Mouse (Mus musculus) yolk sac, embryonic 10.5 days (tissue): ENCODE results near the gene Gm7534.

Experiments used
- DNase-seq: peaks from one replicate; pipeline ENCODE4 v3.0.0-alpha.2; 2017; ENCODE audit warnings: low spot score

Gene Gm7534

GRCm38 (mm10) chr4:134202904-134203303 is at the start of gene Gm7534:
Gene Gm7534 (minus strand): TSS chr4:134203004.
- no peak for DNase-seq

- DNase-seq, result no peak
Observed at GRCm38 (mm10) chr4:134252131-134252910, 49.5 kb upstream of the Gm7534 start.

DNA sequence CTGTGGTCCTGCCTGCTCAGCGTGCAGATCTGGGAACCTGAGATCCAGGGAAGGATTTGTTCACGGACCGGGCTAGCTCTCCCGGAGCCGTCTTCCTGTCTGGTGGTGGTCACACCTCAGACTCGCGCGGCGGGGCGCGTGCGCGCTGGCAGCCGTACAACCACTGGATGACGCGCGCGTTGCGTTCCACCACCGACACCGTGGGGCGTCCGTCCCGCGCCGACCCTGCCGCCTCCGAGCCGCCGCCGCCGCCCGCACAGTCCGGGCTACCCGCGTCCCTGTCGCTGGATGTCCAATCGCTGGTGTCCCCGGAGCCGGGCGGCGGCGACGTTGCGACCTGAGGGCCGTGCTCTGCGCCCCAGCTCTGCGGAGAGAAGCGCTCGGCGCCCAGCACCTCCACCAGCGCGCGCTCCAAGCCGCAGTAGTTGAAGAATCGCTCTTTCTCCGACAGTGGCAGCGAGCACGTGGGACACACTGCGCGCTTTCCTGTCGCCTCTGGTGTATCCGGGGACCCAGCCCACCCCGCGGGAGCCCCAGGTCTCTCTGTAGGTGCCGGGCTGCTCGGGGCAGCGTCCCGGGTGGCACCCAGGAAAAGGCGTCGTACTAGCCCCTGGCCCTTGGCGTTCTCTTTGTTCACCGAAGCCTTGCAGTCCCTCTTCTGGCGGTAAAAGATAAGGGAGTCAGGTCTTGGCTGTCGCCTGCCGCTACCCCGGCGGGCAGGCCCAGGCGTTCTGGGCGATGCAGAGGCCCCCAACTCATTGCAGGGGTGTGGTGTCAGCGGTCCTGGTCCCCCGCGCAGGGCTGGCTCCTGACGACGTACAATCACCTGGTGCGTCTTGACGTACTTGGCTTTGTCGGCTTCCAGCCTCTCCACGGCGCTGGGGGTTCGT is 48.7 kb upstream of the Gm7534 start:
- DNase-seq, result no peak

GRCm38 (mm10) chr4:134250930-134251240 is 48.1 kb upstream of the Gm7534 start:
- DNase-seq, result no peak

DNA sequence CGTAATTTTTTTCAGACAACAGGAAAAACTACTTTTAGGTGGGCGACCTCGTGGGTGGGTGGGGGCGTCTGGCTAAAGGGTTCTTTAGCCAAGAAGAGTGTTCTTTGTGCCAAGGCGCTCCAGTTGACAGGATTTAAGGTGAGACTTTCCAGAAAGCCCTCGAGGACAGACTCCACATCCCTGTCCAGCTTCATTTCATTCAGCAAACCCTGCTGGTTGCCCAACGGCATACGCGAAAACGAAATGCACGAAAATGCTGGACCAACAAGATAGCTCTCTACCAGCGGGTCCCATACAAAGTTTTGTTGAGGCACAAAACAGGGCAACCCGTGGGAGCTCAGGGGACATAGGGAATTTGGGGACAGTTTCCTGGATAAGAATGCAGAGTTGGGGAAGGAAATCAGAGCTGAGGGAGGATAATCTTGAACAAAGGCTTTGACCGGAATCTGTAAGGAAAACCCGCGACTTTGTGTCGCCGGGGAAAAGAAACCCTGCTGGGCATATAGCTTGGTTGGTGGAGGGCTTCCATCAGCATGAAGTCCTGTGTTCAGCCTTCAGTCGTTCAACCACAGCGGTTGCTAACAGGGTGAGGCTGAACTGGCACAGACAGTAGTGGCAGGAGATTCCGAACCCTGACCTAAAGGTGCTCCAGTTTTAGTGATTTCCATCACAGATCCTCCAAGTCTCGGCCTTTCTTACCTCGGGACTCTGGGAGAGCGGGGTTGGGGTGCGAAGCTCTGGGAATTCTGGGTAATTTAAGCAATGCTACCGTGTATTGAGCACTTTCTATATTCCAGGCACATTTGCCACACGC is 47.5 kb upstream of the Gm7534 start:
- DNase-seq, result no peak

GRCm38 (mm10) chr4:134249651-134250050 is 46.8 kb upstream of the Gm7534 start:
- DNase-seq, result no peak

DNA sequence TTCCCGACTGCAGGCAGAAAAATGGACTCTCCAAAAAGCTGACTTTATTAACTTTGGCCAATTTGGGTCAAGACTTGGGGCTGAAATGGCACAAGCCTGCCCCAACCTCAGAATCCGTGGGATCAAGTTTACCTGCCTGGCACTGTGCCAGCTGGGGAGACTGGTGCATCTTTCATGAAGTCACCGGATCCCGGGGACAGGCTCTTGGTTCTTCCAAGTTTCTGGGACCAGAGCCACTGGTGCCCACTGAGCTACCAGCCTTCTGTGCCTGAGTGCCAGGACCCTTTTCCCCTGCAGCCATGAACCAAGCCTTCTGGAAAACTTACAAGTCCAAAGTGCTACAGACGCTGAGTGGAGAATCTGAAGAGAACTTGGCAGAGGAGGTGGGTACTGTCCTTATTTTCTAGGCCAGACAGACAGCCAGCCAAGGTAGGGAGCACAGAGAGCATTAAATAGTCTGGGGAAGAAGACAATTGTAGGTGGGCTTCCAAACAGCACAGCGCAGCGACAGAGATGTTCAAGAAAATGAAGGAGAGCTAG is 44.0 kb upstream of the Gm7534 start, which contains the start of gene Gm30191:
Gm30191 (plus strand) TSS at position 217 of the 540 bp plus-strand sequence.
- DNase-seq, result no peak

GRCm38 (mm10) chr4:134246256-134246655 is 43.5 kb upstream of the Gm7534 start:
- no peak for DNase-seq

- DNase-seq, result peak; percentile 92
Observed at GRCm38 (mm10) chr4:134245148-134245843, 42.5 kb upstream of the Gm7534 start, which contains the start of gene Zfp593. Gene Zfp593 (minus strand): TSS chr4:134245592.

- no peak for DNase-seq
Observed at GRCm38 (mm10) chr4:134243516-134244250, 40.9 kb upstream of the Gm7534 start, which contains the start of gene E130218I03Rik. Gene E130218I03Rik (plus strand): TSS chr4:134243662.

- no peak for DNase-seq
Observed at GRCm38 (mm10) chr4:134238686-134239085, 35.9 kb upstream of the Gm7534 start.

DNA sequence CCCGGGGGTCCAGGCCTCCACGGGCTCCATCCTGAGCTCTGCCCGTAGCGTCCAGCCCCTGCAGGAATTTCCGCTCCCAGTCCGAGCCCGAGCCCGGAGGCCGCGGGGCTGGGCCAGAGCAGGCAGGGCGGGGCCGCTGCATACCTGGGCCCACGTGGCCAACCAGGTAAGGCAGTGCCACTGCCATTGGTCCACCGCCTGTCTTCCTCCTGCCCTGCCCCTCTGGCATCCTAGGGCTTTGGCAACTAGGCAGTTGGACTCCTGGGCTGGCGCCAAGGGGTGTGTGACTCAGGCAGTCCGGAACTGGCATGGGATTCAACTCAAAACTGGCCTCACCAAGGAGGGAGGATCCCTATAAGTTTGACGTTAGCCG is 35.5 kb upstream of the Gm7534 start, which contains the start of gene Cnksr1:
Cnksr1 (minus strand) TSS at position 121 of the 373 bp plus-strand sequence.
- DNase-seq, result peak; percentile 76

DNA sequence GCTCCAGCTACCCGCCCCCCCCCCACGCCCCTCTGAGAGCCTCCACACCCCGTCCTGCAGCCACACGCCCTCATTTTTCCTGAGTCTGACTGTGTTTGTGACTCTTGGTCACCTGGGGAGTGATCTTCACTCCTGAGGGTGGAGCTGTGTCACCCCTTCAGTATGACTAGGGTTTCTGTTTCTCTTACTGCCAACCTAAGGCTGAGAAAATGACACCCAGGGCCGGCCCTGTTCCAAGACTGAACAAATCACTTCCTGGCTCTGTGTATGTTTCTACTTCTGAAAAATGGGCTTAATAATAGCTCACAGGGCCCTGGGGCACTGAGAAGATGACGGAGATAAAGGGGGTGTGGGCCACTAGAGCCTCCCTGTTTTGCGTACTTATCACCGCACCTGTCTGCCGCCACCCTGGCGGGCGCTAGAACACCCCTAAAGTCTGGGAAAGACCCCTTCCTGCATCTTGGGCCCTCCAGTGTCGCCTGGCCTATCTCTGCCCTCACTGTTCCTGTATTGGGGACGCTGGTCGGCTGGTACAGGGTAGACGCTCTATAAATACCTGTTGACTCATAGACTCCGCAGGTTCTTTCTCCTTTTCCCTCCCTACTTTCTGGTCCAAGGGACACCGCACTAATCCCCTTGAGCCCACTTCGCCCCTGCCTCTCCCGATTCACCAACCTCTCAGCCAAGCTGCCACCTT is 34.9 kb upstream of the Gm7534 start:
- DNase-seq, result no peak

DNA sequence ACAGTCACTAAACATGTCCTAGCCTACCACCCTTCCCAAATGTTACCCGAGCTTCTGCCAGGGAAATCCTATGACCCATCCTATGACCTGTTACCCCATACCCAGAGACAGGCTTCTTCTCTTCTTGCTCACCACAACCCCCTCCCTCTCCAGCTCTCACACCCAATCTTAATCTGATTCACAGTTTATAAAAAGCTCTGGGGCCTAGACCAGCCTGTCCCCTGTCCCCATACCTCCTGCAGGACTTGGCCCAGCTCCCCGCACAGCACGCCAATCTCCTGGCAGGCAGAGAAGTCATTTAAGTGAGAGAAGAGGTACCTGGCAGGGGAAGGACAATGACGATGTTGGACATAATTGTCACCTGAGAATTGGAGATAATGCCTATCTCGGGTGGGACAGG is 32.1 kb upstream of the Gm7534 start:
- DNase-seq, result no peak

- DNase-seq, result no peak
Observed at GRCm38 (mm10) chr4:134230431-134230830, 27.6 kb upstream of the Gm7534 start.

GRCm38 (mm10) chr4:134227194-134227593 is 24.4 kb upstream of the Gm7534 start, which contains the start of gene Catsper4:
Gene Catsper4 (minus strand): TSS chr4:134227383.
- DNase-seq, result no peak

- no peak for DNase-seq
Observed at GRCm38 (mm10) chr4:134222793-134223600, 20.2 kb upstream of the Gm7534 start.

GRCm38 (mm10) chr4:134206488-134207053 is 3.8 kb upstream of the Gm7534 start:
- no peak for DNase-seq
